Mouse (Mus musculus): ENCODE data around the gene Gja4. TPM values are rescaled to one million over a fixed set of nuclear protein-coding genes. Genes with fewer than 3 reads are reported as not detected.

Gja4 gene
- total RNA-seq, 2 experiments from 2014 or later = 12.0 to 13.9 TPM

DNA sequence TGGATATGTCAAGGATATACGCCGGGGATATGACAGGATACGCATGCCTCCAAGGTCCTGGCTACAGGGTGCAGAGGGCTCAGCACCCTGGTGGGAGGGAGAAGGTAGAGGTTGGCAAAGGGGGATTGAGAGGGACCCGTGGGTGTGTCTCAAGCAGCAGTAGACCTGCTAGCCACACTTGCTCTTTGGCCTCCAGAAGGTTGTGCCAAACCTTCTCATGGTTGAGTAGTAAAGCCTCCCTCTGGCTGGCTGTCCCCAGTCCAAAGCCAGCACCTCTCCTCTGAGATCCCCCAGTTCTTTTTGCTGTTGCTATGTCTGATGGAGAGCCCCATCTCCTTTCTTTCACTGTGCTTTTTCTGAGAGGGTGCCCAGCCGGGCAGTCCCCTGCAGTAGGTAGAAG, 11.4 kb upstream of the Gja4 start:
- DNase-seq (ENCODE audit: low spot score in 2 of 2) = no peak

DNA sequence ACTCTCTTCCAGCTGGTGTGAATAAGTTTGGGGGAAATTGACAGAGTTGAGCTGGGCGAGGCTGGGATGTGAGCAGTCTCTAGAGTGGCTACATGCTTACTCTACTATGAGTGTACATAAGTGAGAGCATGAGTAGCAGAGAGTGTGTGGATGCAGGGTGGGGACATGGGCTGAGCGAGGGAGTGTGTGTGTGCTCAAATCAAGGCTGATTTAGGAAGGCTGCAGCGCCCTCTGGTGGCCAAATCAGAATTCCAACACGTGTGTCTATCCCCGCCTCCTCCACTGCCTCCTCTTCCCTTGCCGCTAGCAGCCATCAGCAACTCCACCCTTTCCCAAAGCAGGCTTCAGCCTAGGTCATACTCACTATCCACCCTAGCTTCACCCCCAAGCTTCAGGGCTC, 10.9 kb upstream of the Gja4 start:
- peak; percentile 41 to 57 for DNase-seq (ENCODE audit: low spot score in 2 of 2)

DNA sequence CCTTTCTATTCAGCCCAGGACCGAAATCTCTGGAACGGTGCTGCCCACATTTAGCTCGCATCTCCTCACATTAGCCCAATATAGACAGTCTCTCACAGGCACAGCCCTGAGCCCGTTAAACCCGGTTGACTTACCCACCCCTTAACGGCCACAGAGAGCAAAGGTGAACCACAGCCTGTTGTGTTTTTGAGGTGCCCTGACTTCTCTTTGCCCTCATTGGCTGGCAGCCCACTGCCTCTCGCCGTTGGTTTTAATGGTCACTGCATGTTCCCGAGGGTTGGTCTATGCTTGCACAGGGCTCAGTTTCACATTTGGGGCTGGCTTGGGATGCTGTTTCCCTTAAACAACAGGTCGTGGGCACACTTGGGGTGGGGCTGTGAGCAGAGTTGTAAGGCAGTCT, 10.5 kb upstream of the Gja4 start:
- DNase-seq (ENCODE audit: low spot score in 2 of 2) = no peak

- no peak for DNase-seq (ENCODE audit: low spot score in 2 of 2)
These were observed 9.8 kb upstream of the Gja4 start for GRCm38 (mm10) chr4:127323651-127324050.

- peak in 1 of 2 experiments; percentile 48 for DNase-seq (ENCODE audit: low spot score in 2 of 2)
These were observed 5.8 kb upstream of the Gja4 start for GRCm38 (mm10) chr4:127319613-127320012.

DNA sequence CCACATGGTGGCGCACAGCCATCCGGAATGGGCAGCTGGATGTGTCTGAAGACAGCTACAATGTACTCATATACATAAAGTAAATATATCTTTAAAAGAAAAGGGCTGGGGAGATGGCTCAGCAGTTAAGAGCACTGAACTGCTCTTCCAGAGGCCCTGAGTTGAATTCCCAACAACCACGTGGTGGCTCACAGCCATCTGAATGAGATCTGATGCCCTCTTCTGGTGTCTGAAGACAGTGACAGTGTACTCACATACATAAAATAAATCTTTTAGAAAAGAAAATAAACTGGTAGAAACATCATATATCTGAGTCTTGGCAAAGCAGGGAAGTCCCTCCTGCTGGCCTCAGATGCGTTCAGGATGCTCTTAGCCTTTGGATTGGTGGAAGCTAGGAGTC, 3.3 kb upstream of the Gja4 start:
- no peak for DNase-seq (ENCODE audit: low spot score in 2 of 2)

- DNase-seq (ENCODE audit: low spot score in 2 of 2) = no peak
These were observed 1.9 kb upstream of the Gja4 start for GRCm38 (mm10) chr4:127315753-127316152.

DNA sequence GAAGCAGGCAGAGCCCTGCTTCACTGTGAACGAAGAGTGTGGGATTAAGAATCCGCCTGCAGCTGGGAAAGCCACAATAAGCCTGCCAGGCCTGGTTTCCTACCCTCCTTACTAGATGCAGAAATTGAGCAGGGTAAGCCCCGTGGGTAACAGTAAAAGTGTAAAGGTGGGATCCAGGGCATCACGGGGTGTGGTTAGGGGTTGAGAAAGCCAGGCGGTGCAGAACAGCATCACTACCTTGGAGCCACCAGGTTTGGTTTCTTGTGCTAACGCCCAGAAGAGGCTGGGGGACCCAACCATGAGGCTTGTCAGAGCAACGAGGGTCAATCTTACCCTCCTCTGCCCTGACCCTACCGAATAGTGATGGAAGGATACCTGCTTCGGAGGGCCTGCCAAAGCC, 746 bp upstream of the Gja4 start:
- no peak for DNase-seq (ENCODE audit: low spot score in 2 of 2)

DNA sequence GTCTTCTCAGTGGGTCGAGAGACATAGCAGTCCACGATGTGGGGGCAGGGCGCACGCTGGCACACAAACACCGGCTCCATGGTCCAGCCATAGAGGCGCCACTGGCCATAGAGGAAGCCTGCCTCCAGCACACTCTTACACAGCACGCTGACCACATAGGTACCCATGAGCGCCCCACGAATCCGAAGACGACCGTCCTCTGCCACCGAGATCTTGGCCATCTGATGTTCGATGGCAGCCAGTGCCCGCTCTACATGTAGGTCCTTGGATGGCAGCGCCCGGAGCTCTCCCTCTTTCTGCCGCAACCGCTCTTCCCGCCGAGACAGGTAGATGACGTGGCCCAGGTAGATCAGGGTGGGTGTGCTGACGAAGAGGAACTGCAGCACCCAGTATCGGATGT, 1.5 kb downstream of the Gja4 start:
- no peak for DNase-seq (ENCODE audit: low spot score in 2 of 2)

GRCm38 (mm10) chr4:127311561-127311960, 2.3 kb downstream of the Gja4 start:
- DNase-seq (ENCODE audit: low spot score in 2 of 2) = no peak

DNA sequence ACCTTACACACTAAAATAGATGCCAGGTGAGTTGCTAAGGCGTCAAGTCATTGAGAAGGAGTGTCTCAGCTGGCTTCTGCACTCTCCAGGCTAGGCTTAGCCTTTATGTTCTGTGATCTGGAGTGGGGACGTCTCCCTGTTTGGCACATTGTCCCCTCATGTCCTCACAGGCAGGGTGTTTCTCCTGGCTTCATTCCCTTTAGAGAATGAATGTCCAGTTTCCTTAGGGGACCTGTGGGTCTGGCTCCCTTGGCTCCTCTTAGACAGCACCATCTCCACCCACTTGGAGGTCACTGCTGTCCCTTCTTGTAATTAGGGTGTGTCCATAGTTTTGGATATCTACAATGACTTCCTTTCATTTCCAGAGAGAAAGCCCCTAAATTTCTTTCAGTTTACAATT, 6.9 kb downstream of the Gja4 start:
- DNase-seq (ENCODE audit: low spot score in 2 of 2) = no peak

DNA sequence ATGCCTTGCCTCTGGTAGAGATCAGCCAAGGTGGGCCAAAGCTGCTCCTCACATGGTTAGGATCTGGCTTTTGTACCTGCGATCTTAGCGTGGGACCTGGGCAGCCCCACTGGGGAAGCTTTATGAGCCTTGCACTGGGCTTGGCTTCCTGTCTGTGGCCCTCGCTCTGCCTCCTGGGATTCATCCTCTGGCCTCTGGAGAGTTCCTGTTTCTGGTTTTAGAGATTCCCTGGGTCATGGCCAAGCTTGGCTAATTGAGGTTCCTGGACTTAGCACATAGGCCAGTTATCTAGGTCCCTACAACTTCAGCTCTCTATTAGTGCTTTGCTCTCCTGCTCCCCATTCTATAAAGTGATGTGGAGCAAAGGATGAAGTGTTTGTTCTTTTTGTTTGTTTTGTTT, 10.0 kb downstream of the Gja4 start:
- no peak for DNase-seq (ENCODE audit: low spot score in 2 of 2)

DNA sequence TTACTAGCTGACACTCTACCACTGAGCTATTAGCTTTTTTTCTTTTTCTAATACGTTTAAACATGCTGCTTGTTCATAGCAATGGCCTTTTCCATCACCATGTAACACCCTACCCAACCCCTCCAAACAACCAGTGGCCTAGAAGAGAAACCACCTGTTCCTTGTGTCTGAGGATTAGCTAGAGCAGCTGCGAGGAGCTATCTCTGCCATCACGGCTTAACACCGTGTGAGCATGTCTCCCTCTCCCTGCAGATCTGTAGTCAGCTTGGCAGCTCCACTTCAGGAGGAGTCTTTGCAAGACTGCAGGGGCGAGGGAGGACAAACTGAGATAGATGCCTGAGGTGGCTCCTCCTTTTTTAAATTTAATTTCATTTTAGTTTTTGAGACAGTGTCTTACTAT, 13.3 kb downstream of the Gja4 start:
- no peak for DNase-seq (ENCODE audit: low spot score in 2 of 2)

DNA sequence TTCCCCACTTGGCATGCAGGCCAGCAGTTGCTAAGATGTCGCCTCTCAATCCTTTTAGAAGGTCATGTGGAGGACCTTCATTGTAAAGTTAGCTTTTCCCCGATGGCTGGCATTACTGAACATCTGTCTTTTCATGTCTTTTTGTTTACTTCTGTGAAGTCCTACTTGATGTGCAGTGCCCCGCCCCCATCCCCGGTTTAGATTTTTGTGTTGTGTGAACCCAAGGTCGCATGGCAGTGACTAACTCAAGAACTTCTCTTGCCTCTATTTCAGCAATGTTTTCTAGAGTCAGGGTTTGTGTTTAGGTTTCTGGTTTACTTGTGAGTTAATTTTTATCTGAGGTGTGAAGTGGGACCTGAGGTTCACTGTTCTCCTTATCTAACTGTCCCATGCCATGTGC, 21.2 kb downstream of the Gja4 start:
- no peak for DNase-seq (ENCODE audit: low spot score in 2 of 2)

- DNase-seq (ENCODE audit: low spot score in 2 of 2) = no peak
These were observed 24.7 kb downstream of the Gja4 start for GRCm38 (mm10) chr4:127289039-127289548.

GRCm38 (mm10) chr4:127286907-127287306, 26.9 kb downstream of the Gja4 start:
- DNase-seq (ENCODE audit: low spot score in 2 of 2) = no peak

DNA sequence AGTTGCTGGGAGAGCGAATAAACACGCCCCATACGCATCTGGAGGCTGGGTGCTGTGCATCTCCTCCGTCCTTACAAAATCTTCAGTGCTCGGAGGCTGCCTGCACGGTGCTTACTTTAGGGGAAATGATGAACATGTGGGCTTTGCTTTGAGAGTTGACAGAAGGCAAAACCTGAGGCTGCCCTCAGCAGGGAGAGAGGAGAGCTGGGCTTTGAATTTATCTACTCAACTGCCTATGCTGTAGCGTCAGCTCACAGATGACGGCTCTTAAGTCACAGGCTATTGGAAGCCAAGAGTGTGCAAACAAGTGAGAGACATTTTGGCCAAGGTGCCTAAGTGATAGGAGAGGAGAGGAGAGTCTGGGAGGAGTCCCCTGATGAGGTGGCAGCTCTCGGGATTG, 34.6 kb downstream of the Gja4 start:
- DNase-seq (ENCODE audit: low spot score in 2 of 2) = no peak

DNA sequence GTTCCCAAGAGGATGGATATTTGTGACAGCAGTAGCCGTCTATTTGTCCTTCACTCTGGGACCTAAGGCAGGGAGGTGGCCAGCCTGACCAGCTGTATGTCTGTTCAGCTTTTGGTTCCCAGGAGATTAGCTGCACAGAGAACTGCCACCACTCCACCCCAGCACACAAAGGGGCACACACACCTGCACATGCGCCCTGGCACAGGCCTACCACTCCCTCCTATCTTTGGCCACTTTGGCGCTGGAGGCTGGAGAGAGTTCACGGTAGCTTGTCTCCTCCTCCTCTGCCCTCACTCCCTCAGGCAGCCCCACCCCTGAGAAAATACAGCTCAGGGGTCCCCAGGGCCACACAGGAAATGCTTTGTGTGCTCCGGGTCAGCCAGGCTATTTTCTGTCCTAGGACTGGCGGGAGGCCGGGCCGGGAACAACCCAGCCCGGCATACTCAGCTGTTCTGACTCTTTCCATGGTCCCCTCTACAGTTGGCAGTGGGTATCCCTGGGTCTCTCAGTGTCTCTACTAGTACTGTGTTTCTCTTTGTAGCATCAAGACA, 35.3 kb downstream of the Gja4 start:
- no peak for DNase-seq (ENCODE audit: low spot score in 2 of 2)

DNA sequence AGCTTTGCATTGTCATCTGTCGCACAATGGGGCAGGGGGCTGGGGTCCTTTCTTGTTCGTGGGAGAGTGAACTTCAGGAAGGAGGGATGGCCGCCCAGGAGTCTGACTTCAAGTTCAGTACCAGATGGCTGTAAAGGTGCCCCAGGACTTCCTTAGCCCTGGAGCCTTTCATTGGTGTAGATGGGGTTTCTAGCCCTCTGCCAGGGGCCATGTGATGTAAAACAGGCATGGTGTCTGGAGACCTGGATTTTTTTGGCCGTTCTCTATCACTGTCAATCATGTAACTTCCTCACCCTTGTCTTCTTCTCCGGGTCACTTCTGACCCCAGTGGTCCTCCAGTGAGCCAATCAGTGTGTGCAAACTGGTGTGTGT, 49.7 kb downstream of the Gja4 start:
- DNase-seq (ENCODE audit: low spot score in 2 of 2) = no peak

GRCm38 (mm10) chr4:127263438-127264182, 50.2 kb downstream of the Gja4 start:
- DNase-seq (ENCODE audit: low spot score in 2 of 2) = no peak

DNA sequence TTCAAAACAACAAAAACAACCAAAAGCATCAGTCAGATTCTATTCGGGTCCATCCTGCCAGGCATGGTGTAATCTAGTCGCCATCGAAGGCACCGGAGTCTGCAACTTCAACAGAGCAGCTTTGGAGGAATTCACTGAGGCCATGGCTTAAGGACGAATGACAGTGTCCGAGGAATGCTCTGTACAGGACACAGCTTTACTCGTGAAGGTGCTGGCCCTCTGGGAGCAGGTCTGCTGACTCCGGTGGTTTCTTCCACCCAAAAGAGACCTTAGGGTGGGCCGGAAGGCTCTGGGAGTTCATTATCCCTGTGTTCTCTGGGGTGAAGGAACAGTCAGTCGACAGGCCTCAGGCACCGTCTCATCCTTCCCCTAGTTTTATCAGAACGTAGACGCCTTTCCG, 52.2 kb downstream of the Gja4 start:
- no peak for DNase-seq (ENCODE audit: low spot score in 2 of 2)
